Mouse (Mus musculus): ENCODE results near the gene Borcs7. TPM values are rescaled to one million over a fixed set of nuclear protein-coding genes. Genes with fewer than 3 reads are reported as not detected.

Gene Borcs7
- 34.4 and 36.1 TPM in 2 replicates for polyA plus RNA-seq (2021; fragmentation: Nextera tagmentation)
- long read RNA-seq, experiment 1, transcript Borcs7-201 (5 exons, 2,176 nt): major isoform, 33 of 56 reads
- long read RNA-seq, experiment 1, partial matches to known transcripts: 0 of 56 reads
- long read RNA-seq, experiment 1, other reads (novel, unspliced or antisense): 23 of 56 reads
- long read RNA-seq, experiment 2, partial matches to known transcripts: 1 of 5 reads
- long read RNA-seq, experiment 2, other reads (novel, unspliced or antisense): 2 of 5 reads

DNA sequence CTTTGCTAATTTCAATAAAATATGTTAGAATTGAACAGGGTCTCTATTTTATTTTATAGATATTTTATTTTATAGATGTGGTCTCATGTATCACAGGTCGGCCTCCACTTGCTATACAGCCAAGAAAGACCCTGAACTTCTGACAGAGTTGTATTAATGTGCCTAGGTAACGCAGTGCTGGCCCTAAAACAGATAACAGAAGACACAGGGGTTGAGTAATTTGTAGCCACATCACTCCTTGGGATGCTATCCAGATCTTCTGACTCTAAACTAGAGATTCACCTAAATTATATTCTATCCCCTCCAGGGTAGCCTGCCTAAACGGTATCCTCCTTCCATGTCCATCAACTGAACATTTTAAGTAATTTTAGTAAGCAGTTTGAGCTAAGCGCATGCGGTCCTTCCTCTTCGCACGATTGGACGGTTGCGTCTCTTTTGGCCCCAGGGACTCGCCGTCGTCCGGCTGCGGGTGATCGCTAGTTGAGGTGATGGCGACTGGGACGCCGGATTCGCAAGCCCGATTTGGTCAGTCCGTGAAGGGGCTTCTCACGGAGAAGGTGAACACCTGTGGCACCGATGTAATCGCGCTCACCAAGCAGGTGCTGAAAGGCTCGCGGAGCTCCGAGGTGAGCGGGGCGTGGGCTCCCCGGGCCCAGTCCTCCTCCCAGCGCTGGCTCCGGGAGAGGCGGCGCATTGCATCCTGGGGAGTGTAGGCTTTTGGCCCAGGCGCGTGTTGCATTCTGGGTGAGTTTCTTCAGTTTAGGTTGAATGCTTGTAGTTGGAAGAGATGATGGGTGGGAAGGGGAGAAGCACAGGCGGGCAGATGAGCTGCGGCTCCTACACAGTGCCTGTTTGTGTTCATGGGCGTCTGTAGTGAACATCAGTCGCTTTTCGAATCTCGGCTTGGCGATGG lies at the start of gene Borcs7:
Gene Borcs7 (plus strand): TSS at position 447 of the 913 bp plus-strand sequence.

DNA sequence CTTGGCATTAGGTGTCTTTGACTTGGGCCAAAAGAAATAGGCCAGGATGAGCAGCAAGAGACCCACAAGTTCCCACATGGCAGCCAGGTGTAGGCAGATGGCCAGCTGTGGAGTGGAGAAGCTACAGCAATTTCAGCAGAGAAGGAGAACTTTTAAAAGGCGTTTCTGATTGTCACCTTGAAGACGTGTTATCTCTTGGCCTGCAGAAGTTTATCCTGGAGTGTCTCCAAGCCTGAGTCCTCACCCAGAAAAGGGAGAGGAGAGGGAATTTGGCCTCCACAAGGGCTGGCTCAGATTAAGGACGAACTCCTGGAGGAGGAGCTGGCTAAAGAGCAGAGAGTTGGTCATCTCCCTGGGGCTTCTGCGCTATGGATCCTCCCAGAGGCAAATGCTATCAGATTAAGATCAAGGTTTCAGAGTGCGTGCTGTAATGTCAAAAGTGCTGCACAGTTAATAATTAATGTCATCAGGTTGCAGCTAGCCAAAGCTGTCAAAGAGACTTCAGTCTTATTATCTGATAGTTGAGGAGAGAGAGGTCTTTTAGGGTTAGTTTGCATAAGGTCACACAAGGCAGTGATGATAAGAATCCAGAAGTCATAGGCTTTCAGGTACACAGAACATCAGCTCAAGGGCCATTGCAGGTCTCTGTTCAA lies 16.8 kb upstream of the Borcs7 start, which contains the start of gene Cyp17a1:
Gene Cyp17a1 (minus strand): TSS at position 407 of the 653 bp plus-strand sequence.

DNA sequence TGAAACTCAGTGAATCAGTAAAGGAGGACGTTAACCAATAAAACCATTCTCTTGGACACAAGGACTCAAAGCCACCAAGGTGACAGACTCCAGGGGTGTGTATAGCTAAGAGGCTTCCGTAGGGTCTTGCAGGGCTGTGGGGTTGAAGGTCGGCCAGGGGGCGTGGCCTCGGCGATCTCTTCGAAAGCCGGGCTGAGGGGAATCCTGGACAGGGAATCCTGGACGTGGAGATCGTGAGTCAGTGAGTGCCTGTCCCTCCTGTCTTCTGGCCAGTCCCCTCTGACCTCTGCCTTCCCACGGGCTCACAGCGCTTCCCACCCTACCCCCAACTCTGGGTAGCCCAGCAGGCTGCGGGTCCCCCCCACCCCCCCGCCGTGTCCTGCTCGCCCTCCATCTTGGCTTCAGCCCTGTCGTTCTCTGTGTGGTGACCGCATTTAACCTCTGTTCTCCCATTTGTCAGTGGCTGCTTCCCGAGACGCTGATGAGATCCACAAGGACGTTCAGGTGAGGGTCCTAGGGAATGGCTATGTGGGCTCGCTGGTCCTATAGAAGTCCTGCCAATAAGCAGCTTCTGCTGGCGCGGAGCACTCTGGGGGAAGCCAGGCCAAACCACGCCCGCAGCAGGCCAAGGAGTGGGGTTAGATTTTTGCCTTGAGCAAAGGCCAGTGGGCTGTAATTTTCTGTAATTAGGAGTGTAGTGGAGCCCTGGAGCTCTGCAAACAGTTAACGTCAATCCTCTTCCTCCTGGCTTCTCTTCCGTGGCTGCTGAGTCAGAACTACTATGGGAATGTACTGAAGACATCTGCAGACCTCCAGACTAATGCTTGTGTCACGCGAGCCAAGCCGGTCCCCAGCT lies 17.8 kb downstream of the Borcs7 start, which contains the start of gene As3mt:
Gene As3mt (plus strand): TSS at position 163 of the 856 bp plus-strand sequence.

Other genes starting within 250 kb of the Borcs7 start
- 10.4 and 12.3 TPM in 2 replicates for gene Trim8, start 188.2 kb upstream of the Borcs7 start, polyA plus RNA-seq (2021; fragmentation: Nextera tagmentation)
- gene Arl3, start 116.7 kb upstream of the Borcs7 start, polyA plus RNA-seq (2021; fragmentation: Nextera tagmentation): 258 and 293 TPM in 2 replicates
- gene Sfxn2, start 116.5 kb upstream of the Borcs7 start, polyA plus RNA-seq (2021; fragmentation: Nextera tagmentation): 0.88 and 1.0 TPM in 2 replicates
- 4.4 and 4.6 TPM in 2 replicates for gene Wbp1l, start 90.8 kb upstream of the Borcs7 start, polyA plus RNA-seq (2021; fragmentation: Nextera tagmentation)
- not detected in 2 replicates for gene Cyp17a1, start 16.7 kb upstream of the Borcs7 start, polyA plus RNA-seq (2021; fragmentation: Nextera tagmentation)
- gene As3mt, start 17.6 kb downstream of the Borcs7 start, polyA plus RNA-seq (2021; fragmentation: Nextera tagmentation): 25.5 and 27.5 TPM in 2 replicates
- gene Cnnm2, start 71.7 kb downstream of the Borcs7 start, polyA plus RNA-seq (2021; fragmentation: Nextera tagmentation): 18.7 and 22.1 TPM in 2 replicates